27 mouse cellular contexts compared by ENCODE assay signal in the genomic region with DNA sequence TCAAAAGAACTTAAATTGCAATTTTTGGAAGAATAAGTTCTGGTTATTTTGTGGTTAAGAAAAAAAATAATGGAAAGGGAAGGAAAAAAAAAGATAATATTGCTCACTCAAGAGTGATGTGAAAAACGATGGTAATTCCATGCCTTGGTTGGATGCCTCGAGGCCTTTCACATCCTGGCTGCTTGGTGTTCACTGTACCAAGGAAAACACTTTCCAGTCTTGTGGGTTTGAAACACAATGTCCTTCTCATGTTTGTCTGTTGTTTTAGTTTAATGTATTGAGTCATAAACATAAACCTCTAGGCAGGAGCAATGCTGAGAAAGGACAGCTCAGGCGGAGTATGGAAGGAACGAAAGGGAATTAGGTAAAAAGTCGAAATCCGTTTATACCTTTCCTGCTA.
A peak's percentile ranks its signal among the peaks of the same experiment; 100 is the strongest.
DNase-seq lines count a peak whose midpoint lies in the region; ATAC-seq lines count a peak whose summit lies in the region.
"Had no signal": no experiment of that assay in that cellular context is flagged by ENCODE, and none has a peak within 500 bp of the region (broad histone marks: within the 10 kb centered on the region; RNA-seq: fewer than 3 reads in every experiment).

No protein-coding gene starts in this region.

- H3K27ac ChIP-seq in kidney, embryonic 14.5 days (ENCODE audit: low read depth, low read length) = no peak overlapping the region
- no peak overlapping the region for H3K27ac ChIP-seq in kidney, embryonic 16.5 days (ENCODE audit: low read length)
- H3K27ac ChIP-seq: embryonic facial prominence, embryonic 13.5 days; embryonic facial prominence, embryonic 15.5 days; forebrain, embryonic 10.5 days; forebrain, embryonic 12.5 days had no signal

- no peak overlapping the region for H3K4me3 ChIP-seq in kidney, embryonic 14.5 days (ENCODE audit: low read length)
- H3K4me3 ChIP-seq in kidney, embryonic 16.5 days (ENCODE audit: low read length) = no peak overlapping the region
- H3K4me3 ChIP-seq: embryonic facial prominence, embryonic 13.5 days; embryonic facial prominence, embryonic 15.5 days; erythroblast, embryonic 14.5 days; forebrain, embryonic 10.5 days; forebrain, embryonic 12.5 days had no signal

- H3K9ac ChIP-seq in kidney, embryonic 14.5 days (ENCODE audit: low read depth, low read length) = no peak overlapping the region
- H3K9ac ChIP-seq in kidney, embryonic 16.5 days (replicated peaks; ENCODE audit: low read length) = no peak overlapping the region
- H3K9ac ChIP-seq: embryonic facial prominence, embryonic 13.5 days; embryonic facial prominence, embryonic 15.5 days; forebrain, embryonic 12.5 days had no signal

- WGBS in kidney, embryonic 14.5 days = 60% methylated on average over 6 of the region's 6 CpGs
- WGBS in kidney, embryonic 16.5 days = 60% methylated on average over 6 of the region's 6 CpGs

- no peaks in the 10 kb centered on the region for H3K27me3 ChIP-seq in kidney, embryonic 14.5 days (ENCODE audit: control insufficient read depth, insufficient read depth, low read length)
- H3K27me3 ChIP-seq in kidney, embryonic 16.5 days (ENCODE audit: insufficient read depth, low read length) = no peaks in the 10 kb centered on the region
- H3K27me3 ChIP-seq: CH12.LX; embryonic facial prominence, embryonic 13.5 days; embryonic facial prominence, embryonic 15.5 days; forebrain, embryonic 12.5 days had no signal

- ATAC-seq in kidney, embryonic 14.5 days (ENCODE audit: low FRiP score, low TSS enrichment) = peak; percentile 46; the same call in 1 of the 2 replicates
- ATAC-seq in kidney, embryonic 16.5 days (ENCODE audit: low FRiP score, low TSS enrichment) = peak; percentile 70
- ATAC-seq: activated CD4-positive, CD25-positive, alpha-beta regulatory T cell, adult 4 months; CD4-positive, CD25-positive, alpha-beta regulatory T cell, adult 4 months; forebrain, embryonic 14.5 days; forebrain, embryonic 16.5 days had no signal

- H3K4me1 ChIP-seq in kidney, embryonic 14.5 days (ENCODE audit: control insufficient read depth, insufficient read depth, low read length) = no peaks in the 10 kb centered on the region
- peaks cover 8% of the 10 kb centered on the region; the same call in 1 of the 2 replicates for H3K4me1 ChIP-seq in kidney, embryonic 16.5 days (ENCODE audit: insufficient read depth, low read length)
- H3K4me1 ChIP-seq: embryonic facial prominence, embryonic 13.5 days; embryonic facial prominence, embryonic 15.5 days; forebrain, embryonic 10.5 days; forebrain, embryonic 12.5 days had no signal

- H3K36me3 ChIP-seq in kidney, embryonic 14.5 days (ENCODE audit: control insufficient read depth, insufficient read depth, low read length) = no peaks in the 10 kb centered on the region
- H3K36me3 ChIP-seq in kidney, embryonic 16.5 days (ENCODE audit: insufficient read depth, low read length) = no peaks in the 10 kb centered on the region
- H3K36me3 ChIP-seq: embryonic facial prominence, embryonic 13.5 days; embryonic facial prominence, embryonic 15.5 days; forebrain, embryonic 10.5 days; forebrain, embryonic 12.5 days; G1E had no signal

- no peaks in the 10 kb centered on the region for H3K9me3 ChIP-seq in kidney, embryonic 14.5 days (ENCODE audit: control insufficient read depth, low read length)
- no peaks in the 10 kb centered on the region for H3K9me3 ChIP-seq in kidney, embryonic 16.5 days (ENCODE audit: low read length)
- H3K9me3 ChIP-seq: embryonic facial prominence, embryonic 13.5 days; embryonic facial prominence, embryonic 15.5 days; forebrain, embryonic 10.5 days; forebrain, embryonic 12.5 days had no signal

- H3K4me2 ChIP-seq in kidney, embryonic 14.5 days (replicated peaks; ENCODE audit: low read depth, low read length) = no peak overlapping the region
- H3K4me2 ChIP-seq in kidney, embryonic 16.5 days (replicated peaks; ENCODE audit: low read depth, low read length) = no peak overlapping the region
- H3K4me2 ChIP-seq: embryonic facial prominence, embryonic 13.5 days; embryonic facial prominence, embryonic 15.5 days; forebrain, embryonic 12.5 days had no signal

- DNase-seq in kidney, postnatal 4 days = no peak
- DNase-seq in kidney, adult 9 months = no peak
- peak; percentile 20 for DNase-seq in retina, postnatal 1 day
- no peak for DNase-seq in retina, embryonic 14.5 days (ENCODE audit: low spot score)
- DNase-seq in right cerebral cortex, postnatal 14 days = no peak
- DNase-seq: adrenal gland, adult 8-10 months; adrenal gland, postnatal 14 days; adrenal gland, postnatal 36 days; B cell, adult 2 months; cerebellum, adult 11-12 months; cerebellum, adult 2 months; cerebellum, adult 9-10 months; cerebellum, postnatal 10 days; cerebellum, postnatal 25 days had no signal
